Mouse (Mus musculus) forebrain, embryonic 15.5 days (tissue): ENCODE measurements around the gene Napsa. TPM values are rescaled to one million over a fixed set of nuclear protein-coding genes. Genes with fewer than 3 reads are reported as not detected.

Source experiments
- ATAC-seq: fragments of 200-750 bp; cut with Nextera tagmentation; replicated peaks from 2 replicates; pipeline ENCODE4 v1.8.0; 2017; ENCODE audit warnings: mild to moderate bottlenecking, moderate TSS enrichment, moderate library complexity
- H3K27ac ChIP-seq: fragments of 300-500 bp; sonication (generic); replicated peaks from 2 replicates; pipeline ENCODE4 v1.5.1; 2015; ENCODE audit warnings: mild to moderate bottlenecking, inconsistent platforms
- H3K27me3 ChIP-seq: fragments of 300-500 bp; sonication (generic); 2 replicates; pipeline ENCODE4 v1.6.1; 2015; ENCODE audit warnings: inconsistent platforms
- H3K36me3 ChIP-seq: fragments of 300-500 bp; sonication (generic); 2 replicates; pipeline ENCODE4 v1.6.1; 2015; ENCODE audit warnings: mild to moderate bottlenecking, inconsistent platforms
- H3K4me1 ChIP-seq: fragments of 300-500 bp; sonication (generic); 2 replicates; pipeline ENCODE4 v1.6.1; 2015; ENCODE audit warnings: inconsistent platforms
- H3K4me2 ChIP-seq: fragments of 300-500 bp; sonication (generic); replicated peaks from 2 replicates; pipeline ENCODE4 v1.6.1; 2015; ENCODE audit warnings: mild to moderate bottlenecking, inconsistent platforms
- H3K4me3 ChIP-seq: fragments of 300-500 bp; sonication (generic); 2 replicates; pipeline ENCODE4 v1.5.1; 2015; ENCODE audit warnings: mild to moderate bottlenecking, inconsistent platforms
- H3K9ac ChIP-seq: fragments of 300-500 bp; sonication (generic); replicated peaks from 2 replicates; pipeline ENCODE4 v1.6.1; 2015; ENCODE audit warnings: mild to moderate bottlenecking, inconsistent platforms
- H3K9me3 ChIP-seq: fragments of 300-500 bp; sonication (generic); 2 replicates; pipeline ENCODE4 v1.6.1; 2016; ENCODE audit warnings: inconsistent platforms
- WGBS: fragments of 180-500 bp; shearing (Covaris S2); methylation state at CpG from one replicate; pipeline ENCODE4 v1.1.7; 2015; ENCODE audit warnings: mixed read lengths; 5-methylcytosine and 5-hydroxymethylcytosine counted together
- polyA plus RNA-seq: library from polyadenylated mRNA; unstranded; fragments of >200 nt; fragmentation: Nextera tagmentation; extraction: Ambion mirVana; gene quantifications from 2 replicates; pipeline ENCODE4 v1.2.1, GENCODE M21; 2015

The Napsa gene
- polyA plus RNA-seq, 1 experiment from 2014 or later: 1.6 TPM

DNA sequence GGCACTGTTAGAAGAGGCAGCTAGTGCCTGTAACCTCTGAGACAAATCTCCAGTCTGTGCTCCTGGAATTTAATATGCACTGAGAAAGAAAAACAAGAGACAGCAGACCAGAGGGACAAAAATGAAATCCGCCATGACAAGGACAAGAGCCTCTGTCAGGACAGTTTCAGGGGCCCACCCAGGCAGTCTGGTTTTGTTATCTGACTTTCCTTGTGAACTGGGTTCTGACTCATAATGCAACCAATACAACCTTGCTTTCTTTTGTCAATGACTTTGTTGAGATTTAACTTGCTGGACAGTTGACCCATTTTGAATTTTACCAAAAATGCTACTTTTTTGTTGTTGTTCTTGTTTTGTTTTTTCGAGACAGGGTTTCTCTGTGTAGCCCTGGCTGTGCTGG lies 14.6 kb upstream of the Napsa start:
- no peak overlapping the region for H3K27ac ChIP-seq
- no peak overlapping the region for H3K4me2 ChIP-seq
- H3K36me3 ChIP-seq: no peaks in the 10 kb centered on the region
- peaks cover 12% of the 10 kb centered on the region for H3K4me1 ChIP-seq
- no peak overlapping the region for H3K9ac ChIP-seq
- peaks cover 2% of the 10 kb centered on the region; the same call in 1 of the 2 replicates for H3K27me3 ChIP-seq
- WGBS: 68% methylated on average over 2 of the region's 2 CpGs
- no peak overlapping the region for H3K4me3 ChIP-seq
- no peaks in the 10 kb centered on the region for H3K9me3 ChIP-seq
- no peak for ATAC-seq

DNA sequence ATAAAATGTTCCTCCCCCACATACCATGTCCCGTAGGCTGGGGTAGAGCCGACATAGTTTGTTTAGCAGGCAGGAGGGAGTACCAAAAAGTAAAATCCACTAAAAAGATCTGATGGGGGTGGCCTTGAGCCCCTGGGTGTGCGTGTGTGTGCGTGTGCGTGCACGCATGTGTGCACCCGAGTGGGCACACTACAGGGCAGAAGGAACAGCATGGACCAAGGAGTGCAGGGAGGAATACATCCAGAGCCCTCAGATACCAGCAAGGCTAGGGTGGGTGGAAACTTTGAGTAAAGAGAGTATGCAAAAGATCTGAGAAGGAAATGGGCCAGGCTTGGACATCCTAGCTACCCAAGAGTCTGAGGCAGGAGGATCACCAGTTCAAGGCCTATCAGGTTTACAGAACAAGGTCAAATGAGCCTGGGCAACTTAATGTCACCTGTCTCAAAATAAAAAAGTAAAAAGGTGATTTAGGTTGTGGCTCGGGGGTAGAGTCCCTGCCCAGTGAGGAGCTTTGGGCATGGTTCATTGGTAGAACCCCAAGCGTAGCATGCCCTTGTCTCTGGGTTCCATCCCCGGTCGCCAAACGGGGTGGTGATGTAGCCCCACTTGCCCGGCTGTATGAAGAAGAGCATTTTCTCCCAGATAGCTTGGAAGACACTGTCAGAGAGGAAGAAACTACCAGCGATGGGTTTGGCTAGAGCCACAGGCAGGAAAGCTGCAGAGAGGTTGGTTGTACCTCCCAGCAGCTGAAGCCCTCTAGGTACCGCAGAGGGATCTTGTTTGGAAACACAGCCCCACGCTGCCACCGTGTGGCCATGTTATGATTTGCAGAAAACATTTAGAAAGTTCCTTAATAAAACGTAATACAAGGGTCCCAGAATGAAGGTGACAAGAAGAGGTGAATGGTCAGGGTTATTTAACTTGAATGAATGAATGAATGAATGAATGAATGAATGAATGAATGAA lies 11.5 kb upstream of the Napsa start:
- Histone ChIP-seq H3K4me1 (no peaks in the 10 kb centered on the region), H3K9me3 (no peaks in the 10 kb centered on the region), H3K4me3 (no peak overlapping the region), H3K27me3 (no peaks in the 10 kb centered on the region; the same call in 1 of the 2 replicates), H3K9ac (no peak overlapping the region), H3K36me3 (no peaks in the 10 kb centered on the region), H3K27ac (no peak overlapping the region), H3K4me2 (no peak overlapping the region)
- 53% methylated on average over 18 of the region's 18 CpGs for WGBS
- peak; percentile 64 for ATAC-seq

DNA sequence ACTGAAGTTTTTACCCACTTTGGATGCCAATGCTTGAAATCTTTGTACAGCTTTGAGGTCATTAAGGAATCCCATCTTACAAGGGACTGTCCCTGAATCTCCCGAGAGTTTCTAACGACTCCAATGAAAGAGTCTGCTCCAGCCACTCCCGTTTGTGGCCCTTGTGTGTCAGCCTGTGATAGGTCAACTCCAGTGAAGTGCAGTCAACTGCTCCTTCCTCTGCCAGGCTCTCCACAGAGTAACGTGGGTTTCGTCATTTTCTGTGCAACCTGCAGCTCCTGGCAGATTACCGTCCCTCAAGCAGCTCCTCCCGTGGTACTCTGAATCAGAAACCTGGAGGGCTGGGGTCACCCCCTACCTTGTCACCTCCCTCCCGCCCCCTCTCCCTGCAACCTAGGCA lies 8.9 kb upstream of the Napsa start:
- H3K9ac ChIP-seq: no peak overlapping the region
- no peak overlapping the region for H3K27ac ChIP-seq
- H3K27me3 ChIP-seq: no peaks in the 10 kb centered on the region
- no peak overlapping the region for H3K4me3 ChIP-seq
- WGBS: 47% methylated on average over 8 of the region's 8 CpGs
- H3K36me3 ChIP-seq: no peaks in the 10 kb centered on the region
- H3K4me1 ChIP-seq: no peaks in the 10 kb centered on the region
- no peak overlapping the region for H3K4me2 ChIP-seq
- no peaks in the 10 kb centered on the region for H3K9me3 ChIP-seq
- ATAC-seq: no peak

- Histone ChIP-seq H3K27ac (no peak overlapping the region), H3K9ac (no peak overlapping the region), H3K4me3 (no peak overlapping the region), H3K4me1 (no peaks in the 10 kb centered on the region), H3K4me2 (no peak overlapping the region), H3K27me3 (no peaks in the 10 kb centered on the region), H3K36me3 (no peaks in the 10 kb centered on the region), H3K9me3 (no peaks in the 10 kb centered on the region)
- 85% methylated on average over 10 of the region's 10 CpGs for WGBS
- no peak for ATAC-seq
These were observed 7.7 kb upstream of the Napsa start for GRCm38 (mm10) chr7:44564486-44564885.

GRCm38 (mm10) chr7:44565414-44565813 lies 6.8 kb upstream of the Napsa start:
- no peak overlapping the region for H3K4me2 ChIP-seq
- 74% methylated on average over 6 of the region's 6 CpGs for WGBS
- no peaks in the 10 kb centered on the region for H3K9me3 ChIP-seq
- H3K27ac ChIP-seq: no peak overlapping the region
- H3K27me3 ChIP-seq: no peaks in the 10 kb centered on the region
- no peaks in the 10 kb centered on the region for H3K36me3 ChIP-seq
- ATAC-seq: no peak
- H3K9ac ChIP-seq: no peak overlapping the region
- H3K4me3 ChIP-seq: no peak overlapping the region
- H3K4me1 ChIP-seq: no peaks in the 10 kb centered on the region

- Histone ChIP-seq H3K9ac (no peak overlapping the region), H3K36me3 (no peaks in the 10 kb centered on the region), H3K4me1 (no peaks in the 10 kb centered on the region), H3K9me3 (no peaks in the 10 kb centered on the region), H3K27me3 (no peaks in the 10 kb centered on the region), H3K4me3 (no peak overlapping the region), H3K4me2 (no peak overlapping the region), H3K27ac (no peak overlapping the region)
- 77% methylated on average over 9 of the region's 9 CpGs for WGBS
- no peak for ATAC-seq
These were observed 3.4 kb upstream of the Napsa start for GRCm38 (mm10) chr7:44568803-44569202.

GRCm38 (mm10) chr7:44570989-44571388 lies 1.2 kb upstream of the Napsa start:
- H3K36me3 ChIP-seq: no peaks in the 10 kb centered on the region
- no peak overlapping the region for H3K4me3 ChIP-seq
- no peak overlapping the region for H3K4me2 ChIP-seq
- no peaks in the 10 kb centered on the region for H3K27me3 ChIP-seq
- H3K4me1 ChIP-seq: no peaks in the 10 kb centered on the region
- no peak for ATAC-seq
- 82% methylated on average over 6 of the region's 6 CpGs for WGBS
- no peak overlapping the region for H3K9ac ChIP-seq
- no peak overlapping the region for H3K27ac ChIP-seq
- H3K9me3 ChIP-seq: no peaks in the 10 kb centered on the region

- H3K27ac ChIP-seq: no peak overlapping the region
- ATAC-seq: no peak
- no peak overlapping the region for H3K4me2 ChIP-seq
- no peak overlapping the region for H3K4me3 ChIP-seq
- H3K36me3 ChIP-seq: no peaks in the 10 kb centered on the region
- WGBS: 32% methylated on average over 4 of the region's 4 CpGs
- no peaks in the 10 kb centered on the region for H3K9me3 ChIP-seq
- H3K27me3 ChIP-seq: no peaks in the 10 kb centered on the region
- H3K9ac ChIP-seq: no peak overlapping the region
- H3K4me1 ChIP-seq: no peaks in the 10 kb centered on the region
These were observed 369 bp upstream of the Napsa start for GRCm38 (mm10) chr7:44571811-44572210.

GRCm38 (mm10) chr7:44572956-44573484 lies 840 bp downstream of the Napsa start:
- WGBS: 79% methylated on average over 5 of the region's 5 CpGs
- Histone ChIP-seq H3K4me3 (no peak overlapping the region), H3K9me3 (no peaks in the 10 kb centered on the region), H3K36me3 (no peaks in the 10 kb centered on the region), H3K4me1 (no peaks in the 10 kb centered on the region), H3K27me3 (no peaks in the 10 kb centered on the region), H3K9ac (no peak overlapping the region), H3K4me2 (no peak overlapping the region), H3K27ac (no peak overlapping the region)
- no peak for ATAC-seq

DNA sequence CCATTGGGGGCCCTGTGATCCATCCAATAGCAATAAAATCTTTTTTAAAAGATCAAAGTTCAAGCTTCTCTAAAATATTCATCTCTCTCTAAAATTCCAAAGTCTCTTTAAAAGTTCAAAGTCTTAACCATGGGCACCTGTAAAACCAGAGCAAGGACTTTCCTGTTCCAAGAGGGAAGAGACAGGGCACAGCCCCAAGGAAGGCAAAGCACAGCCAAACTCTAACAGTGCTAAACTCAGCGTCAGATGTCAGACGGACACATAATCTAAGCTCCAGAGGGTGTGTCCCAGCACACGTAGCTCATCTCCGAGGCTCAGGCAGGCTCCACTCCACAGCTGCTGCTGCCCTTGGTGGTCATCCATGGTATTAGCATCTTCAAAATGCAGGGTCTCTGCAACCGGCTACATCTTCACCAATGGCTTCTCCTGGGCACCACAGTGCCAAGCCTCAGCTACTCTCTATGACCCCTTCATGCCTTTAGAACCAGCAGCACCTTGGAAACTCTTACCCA lies 4.2 kb downstream of the Napsa start:
- no peak overlapping the region for H3K27ac ChIP-seq
- H3K4me3 ChIP-seq: no peak overlapping the region
- H3K9ac ChIP-seq: no peak overlapping the region
- H3K9me3 ChIP-seq: no peaks in the 10 kb centered on the region
- H3K27me3 ChIP-seq: no peaks in the 10 kb centered on the region
- 59% methylated on average over 5 of the region's 5 CpGs for WGBS
- no peaks in the 10 kb centered on the region for H3K4me1 ChIP-seq
- no peaks in the 10 kb centered on the region for H3K36me3 ChIP-seq
- H3K4me2 ChIP-seq: no peak overlapping the region
- no peak for ATAC-seq

DNA sequence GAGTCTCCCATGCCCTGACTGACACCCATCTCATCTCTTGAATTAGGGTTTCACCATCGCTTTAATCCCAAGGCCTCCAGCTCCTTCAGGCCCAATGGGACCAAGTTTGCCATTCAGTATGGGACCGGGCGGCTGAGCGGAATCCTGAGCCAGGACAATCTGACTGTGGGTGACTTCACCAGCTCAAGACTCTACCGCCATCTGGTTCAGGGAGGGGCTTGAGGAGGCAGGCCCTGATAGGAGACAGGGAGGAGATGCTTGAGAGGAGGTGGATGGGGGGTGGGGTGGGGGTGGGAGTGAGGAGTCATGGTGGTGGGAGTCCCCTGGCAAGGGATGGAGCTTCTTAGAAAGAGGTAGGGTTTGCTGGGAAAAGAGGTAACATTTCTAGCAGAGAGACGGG lies 9.5 kb downstream of the Napsa start:
- Histone ChIP-seq H3K4me1 (no peaks in the 10 kb centered on the region), H3K27me3 (0 out of 2 replicates have a peak, but pooled peaks cover 3% of the 10 kb centered on the region), H3K4me3 (no peak overlapping the region), H3K36me3 (no peaks in the 10 kb centered on the region), H3K9ac (no peak overlapping the region), H3K9me3 (no peaks in the 10 kb centered on the region), H3K27ac (no peak overlapping the region), H3K4me2 (no peak overlapping the region)
- no peak for ATAC-seq
- 87% methylated on average over 6 of the region's 6 CpGs for WGBS

DNA sequence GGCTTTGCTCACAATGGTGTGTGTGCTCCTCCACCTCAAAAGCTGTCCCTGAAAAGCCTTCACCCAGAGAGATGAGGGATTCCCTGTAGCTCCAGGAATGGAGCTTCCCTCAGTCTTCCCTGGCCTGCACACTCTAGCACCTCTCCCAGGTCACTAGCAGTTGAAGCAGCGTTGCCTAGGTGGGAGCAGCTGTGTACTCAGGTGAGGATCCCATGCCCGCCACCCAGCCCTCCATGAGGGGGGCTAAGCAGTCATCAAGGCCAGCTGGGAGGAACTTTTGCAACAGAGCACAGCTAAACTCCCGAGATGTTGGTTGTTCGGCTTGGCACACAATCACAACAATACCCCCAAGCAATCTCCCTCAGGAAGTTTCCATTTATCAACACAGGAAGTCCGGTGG lies 10.5 kb downstream of the Napsa start:
- Histone ChIP-seq H3K9ac (no peak overlapping the region), H3K27me3 (peaks cover 10% of the 10 kb centered on the region; the same call in 1 of the 2 replicates), H3K27ac (no peak overlapping the region), H3K36me3 (no peaks in the 10 kb centered on the region), H3K9me3 (no peaks in the 10 kb centered on the region), H3K4me1 (peaks cover 8% of the 10 kb centered on the region), H3K4me3 (no peak overlapping the region), H3K4me2 (no peak overlapping the region)
- 85% methylated on average over 5 of the region's 5 CpGs for WGBS
- ATAC-seq: no peak
